15 mouse cellular contexts compared by ENCODE assay signal in the genomic region with DNA sequence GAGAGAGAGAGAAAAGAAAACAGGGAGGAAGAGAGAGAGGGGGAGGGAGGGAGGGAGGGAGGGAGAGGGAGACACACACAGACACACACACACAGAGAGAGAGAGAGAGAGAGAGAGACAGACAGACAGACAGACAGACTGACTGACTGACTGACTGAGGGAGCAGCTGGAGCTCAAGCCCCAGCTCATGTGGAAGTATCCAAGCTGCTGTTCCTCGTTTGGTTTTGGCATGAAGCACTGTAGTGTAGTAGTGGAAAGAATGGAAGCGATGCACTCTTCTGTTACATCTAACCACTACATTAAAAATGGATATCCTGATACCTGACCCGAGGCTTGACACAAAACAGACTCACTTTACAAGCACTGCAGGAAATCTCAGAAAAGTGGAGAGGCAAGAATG. TPM values are rescaled to one million over a fixed set of nuclear protein-coding genes. Genes with fewer than 3 reads are reported as not detected.
DNase-seq lines count a peak whose midpoint lies in the region; ATAC-seq lines count a peak whose summit lies in the region.
"Had no signal": no experiment of that assay in that cellular context is flagged by ENCODE, and none has a peak within 500 bp of the region (broad histone marks: within the 10 kb centered on the region; RNA-seq: fewer than 3 reads in every experiment).

No protein-coding gene starts in this region.

- peak; percentile 88 for ATAC-seq in embryonic facial prominence, embryonic 14.5 days (ENCODE audit: low read depth)
- ATAC-seq in heart, embryonic 14.5 days (ENCODE audit: insufficient number of reproducible peaks, insufficient read depth, low FRiP score, low read depth): no peak
- ATAC-seq in CD4-positive, CD25-positive, alpha-beta regulatory T cell, adult 4 months: no peak
- ATAC-seq in granulocyte monocyte progenitor cell, adult 5-6 weeks (replicated peaks; ENCODE audit: poor library complexity, severe bottlenecking): no peak
- ATAC-seq: forebrain, embryonic 14.5 days; hindbrain, embryonic 16.5 days had no signal

- peak; percentile 29 for DNase-seq in kidney, postnatal 10 days
- DNase-seq in kidney, postnatal 25 days: no peak
- peak; percentile 92 for DNase-seq in embryonic facial prominence, embryonic 14.5 days (ENCODE audit: low spot score)
- DNase-seq in lung, postnatal 36 days: peak; percentile 16
- DNase-seq in cerebellum, adult 9-10 months: no peak
- DNase-seq: cerebellum, adult 9-11 months; spleen, adult 18-20 months had no signal

- no peaks in the 10 kb centered on the region for H3K9me3 ChIP-seq in embryonic facial prominence, embryonic 14.5 days (ENCODE audit: control insufficient read depth, low read length)
- no peaks in the 10 kb centered on the region for H3K9me3 ChIP-seq in heart, embryonic 14.5 days (ENCODE audit: control insufficient read depth, low read length)
- H3K9me3 ChIP-seq: neural tube, embryonic 13.5 days had no signal

- H3K27me3 ChIP-seq in embryonic facial prominence, embryonic 14.5 days (replicated peaks; ENCODE audit: control insufficient read depth, insufficient read depth, low read length): no peaks in the 10 kb centered on the region
- no peaks in the 10 kb centered on the region for H3K27me3 ChIP-seq in heart, embryonic 14.5 days (ENCODE audit: control insufficient read depth, insufficient read depth, low read length)
- H3K27me3 ChIP-seq: neural tube, embryonic 13.5 days had no signal

- peak overlapping the region; percentile 86 for H3K27ac ChIP-seq in embryonic facial prominence, embryonic 14.5 days (replicated peaks; ENCODE audit: low read depth, low read length)
- H3K27ac ChIP-seq in heart, embryonic 14.5 days (replicated peaks in 1 of 2; ENCODE audit: control insufficient read depth in 1 of 2, insufficient read depth in 1 of 2, low read depth in 2 of 2, low read length in 2 of 2): peak overlapping the region; percentile 41 to 67; a peak in 3 of 4 replicates
- H3K27ac ChIP-seq: neural tube, embryonic 13.5 days had no signal

- H3K4me3 ChIP-seq in embryonic facial prominence, embryonic 14.5 days (ENCODE audit: low read depth, low read length): peak overlapping the region; percentile 23
- H3K4me3 ChIP-seq in heart, embryonic 14.5 days (ENCODE audit: control insufficient read depth in 1 of 2, insufficient read depth in 1 of 2, low read depth in 1 of 2, low read length in 2 of 2): no peak overlapping the region
- H3K4me3 ChIP-seq: neural tube, embryonic 13.5 days had no signal

- H3K36me3 ChIP-seq in embryonic facial prominence, embryonic 14.5 days (ENCODE audit: control insufficient read depth, insufficient read depth, low read length): no peaks in the 10 kb centered on the region
- no peaks in the 10 kb centered on the region for H3K36me3 ChIP-seq in heart, embryonic 14.5 days (ENCODE audit: control insufficient read depth, insufficient read depth, low read length)
- H3K36me3 ChIP-seq: neural tube, embryonic 13.5 days had no signal

- H3K4me2 ChIP-seq in embryonic facial prominence, embryonic 14.5 days (ENCODE audit: low read depth, low read length): peak overlapping the region; percentile 43
- H3K4me2 ChIP-seq in heart, embryonic 14.5 days (ENCODE audit: low read length): peak overlapping the region; percentile 40
- H3K4me2 ChIP-seq: neural tube, embryonic 13.5 days had no signal

- peaks cover 14% of the 10 kb centered on the region for H3K4me1 ChIP-seq in embryonic facial prominence, embryonic 14.5 days (ENCODE audit: control insufficient read depth, insufficient read depth, low read length)
- peaks cover 2 to 5% of the 10 kb centered on the region in 2 experiments; a peak in 3 of 4 replicates for H3K4me1 ChIP-seq in heart, embryonic 14.5 days (ENCODE audit: control insufficient read depth in 2 of 2, insufficient read depth in 2 of 2, low read length in 2 of 2)
- H3K4me1 ChIP-seq: neural tube, embryonic 13.5 days had no signal

- 24% methylated on average over 3 of the region's 3 CpGs for WGBS in embryonic facial prominence, embryonic 14.5 days
- WGBS in heart, embryonic 14.5 days: 10% methylated on average over 3 of the region's 3 CpGs

- peak overlapping the region; percentile 63 for H3K9ac ChIP-seq in embryonic facial prominence, embryonic 14.5 days (ENCODE audit: low read depth, low read length)
- peak overlapping the region; percentile 8; the same call in 1 of the 2 replicates for H3K9ac ChIP-seq in heart, embryonic 14.5 days (ENCODE audit: low read length)
- H3K9ac ChIP-seq: neural tube, embryonic 13.5 days had no signal

RNA-seq across cellular contexts. Expression of gene Aspn, which starts 1.4 kb away (rescaled TPM):
- 200 and 243 TPM in 2 replicates for polyA plus RNA-seq in embryonic facial prominence, embryonic 14.5 days (2014; fragmentation: Nextera tagmentation; extraction: Ambion mirVana)
- polyA plus RNA-seq in heart, embryonic 14.5 days (2014; fragmentation: Nextera tagmentation; extraction: Ambion mirVana): 17.9 and 19.9 TPM in 2 replicates
- not detected for polyA plus RNA-seq in CD4-positive, CD25-positive, alpha-beta regulatory T cell, adult 4 months (2017; shearing (Covaris generic))
- total RNA-seq in granulocyte monocyte progenitor cell, adult 5-6 weeks (2014; fragmentation: Nextera tagmentation): not detected in 2 replicates
- not detected in 2 replicates for total RNA-seq in granulocyte monocyte progenitor cell, adult 5-6 weeks (2017)
- total RNA-seq: ES-E14; megakaryocyte, adult 5-6 weeks had no signal

RNA-seq across cellular contexts. Expression of gene Omd, which starts 36.6 kb away (rescaled TPM):
- 19.2 and 31.9 TPM in 2 replicates for polyA plus RNA-seq in embryonic facial prominence, embryonic 14.5 days (2014; fragmentation: Nextera tagmentation; extraction: Ambion mirVana)
- 0.19 and 0.45 TPM in 2 replicates for polyA plus RNA-seq in heart, embryonic 14.5 days (2014; fragmentation: Nextera tagmentation; extraction: Ambion mirVana)
- polyA plus RNA-seq in CD4-positive, CD25-positive, alpha-beta regulatory T cell, adult 4 months (2017; shearing (Covaris generic)): 1 to 10 TPM in 1 of 2 experiments, under 1 TPM in 1; 0.28 to 1.1 TPM
- not detected in 2 replicates for total RNA-seq in granulocyte monocyte progenitor cell, adult 5-6 weeks (2014; fragmentation: Nextera tagmentation)
- not detected in 2 replicates for total RNA-seq in granulocyte monocyte progenitor cell, adult 5-6 weeks (2017)
- total RNA-seq: ES-E14; megakaryocyte, adult 5-6 weeks had no signal

RNA-seq across cellular contexts. Expression of gene Ecm2, which starts 41.0 kb away (rescaled TPM):
- 1.7 TPM in 2 replicates for polyA plus RNA-seq in embryonic facial prominence, embryonic 14.5 days (2014; fragmentation: Nextera tagmentation; extraction: Ambion mirVana)
- 3.7 and 5.6 TPM in 2 replicates for polyA plus RNA-seq in heart, embryonic 14.5 days (2014; fragmentation: Nextera tagmentation; extraction: Ambion mirVana)
- polyA plus RNA-seq in CD4-positive, CD25-positive, alpha-beta regulatory T cell, adult 4 months (2017; shearing (Covaris generic)): under 1 TPM; 0.05 to 0.14 TPM
- total RNA-seq in granulocyte monocyte progenitor cell, adult 5-6 weeks (2014; fragmentation: Nextera tagmentation): 0.17 TPM in 1 of 2 replicates, not detected in the other
- total RNA-seq in granulocyte monocyte progenitor cell, adult 5-6 weeks (2017): 0.26 TPM in 1 of 2 replicates, not detected in the other

RNA-seq across cellular contexts. Expression of gene Tes3-ps, which starts 52.5 kb away (rescaled TPM):
- polyA plus RNA-seq in embryonic facial prominence, embryonic 14.5 days (2014; fragmentation: Nextera tagmentation; extraction: Ambion mirVana): 0.81 and 0.97 TPM in 2 replicates
- polyA plus RNA-seq in heart, embryonic 14.5 days (2014; fragmentation: Nextera tagmentation; extraction: Ambion mirVana): 0.54 and 0.73 TPM in 2 replicates
- 1 to 10 TPM; 5.2 to 8.4 TPM for polyA plus RNA-seq in CD4-positive, CD25-positive, alpha-beta regulatory T cell, adult 4 months (2017; shearing (Covaris generic))
- total RNA-seq in granulocyte monocyte progenitor cell, adult 5-6 weeks (2014; fragmentation: Nextera tagmentation): 0.28 and 1.0 TPM in 2 replicates
- total RNA-seq in granulocyte monocyte progenitor cell, adult 5-6 weeks (2017): 3.1 and 5.6 TPM in 2 replicates

Comparison
In these comparisons a context has a peak if more than half of its experiments do, and no peak if none do; other contexts are left out.
1. DNase-seq: peak in kidney, postnatal 10 days (single experiment), embryonic facial prominence, embryonic 14.5 days (single experiment) and lung, postnatal 36 days (single experiment); none in kidney, postnatal 25 days (0 of 2) and cerebellum, adult 9-10 months (single experiment).
2. RNA of gene Aspn, which starts 1.4 kb away (polyA plus RNA-seq): 200 to 243 TPM in embryonic facial prominence, embryonic 14.5 days and 17.9 to 19.9 TPM in heart, embryonic 14.5 days; not detected in CD4-positive, CD25-positive, alpha-beta regulatory T cell, adult 4 months; every median in the first group is over 10 times any median in the second.